Mouse (Mus musculus): ENCODE data around the gene Ppara.

GRCm38 (mm10) chr15:85698345-85699034 is 36.3 kb upstream of the Ppara start:
- TF ChIP-seq CTCF (IDR thresholded peaks at IDR 0.05; ENCODE audit: control insufficient read depth, insufficient read depth, low read length) (no peak), POLR2A (IDR thresholded peaks at IDR 0.05; ENCODE audit: borderline replicate concordance, control insufficient read depth, low read depth, low read length) (no peak)

All from bone marrow, adult 2 months (tissue).